Mouse (Mus musculus) midbrain, embryonic 13.5 days (tissue): ENCODE measurements at regions not wholly inside any gene's neighbourhood (a gene's known extent, or its start where the extent isn't known, plus 50 kb on each side); places are given as distances from the start of the nearest gene placed in this dataset.

Experiments
- ATAC-seq: fragments of 200-750 bp; cut with Nextera tagmentation; 2 replicates; pipeline ENCODE4 v1.8.0; 2017; ENCODE audit warnings: mild to moderate bottlenecking, moderate TSS enrichment, moderate library complexity
- H3K27ac ChIP-seq: fragments of 300-500 bp; sonication (generic); 2 replicates; pipeline ENCODE4 v1.5.1; 2015; ENCODE audit warnings: inconsistent platforms, mild to moderate bottlenecking, moderate library complexity
- H3K27me3 ChIP-seq: fragments of 300-500 bp; sonication (generic); 2 replicates; pipeline ENCODE4 v1.6.1; 2015; ENCODE audit warnings: mild to moderate bottlenecking, inconsistent platforms
- H3K36me3 ChIP-seq: fragments of 300-500 bp; sonication (generic); 2 replicates; pipeline ENCODE4 v1.6.1; 2015; ENCODE audit warnings: mild to moderate bottlenecking, inconsistent platforms
- H3K4me1 ChIP-seq: fragments of 300-500 bp; sonication (generic); replicated peaks from 2 replicates; pipeline ENCODE4 v1.6.1; 2015; ENCODE audit warnings: inconsistent platforms
- H3K4me2 ChIP-seq: fragments of 300-500 bp; sonication (generic); replicated peaks from 2 replicates; pipeline ENCODE4 v1.6.1; 2015; ENCODE audit warnings: moderate library complexity, mild to moderate bottlenecking, inconsistent platforms
- H3K4me3 ChIP-seq: fragments of 300-500 bp; sonication (generic); replicated peaks from 2 replicates; pipeline ENCODE4 v1.5.1; 2015; ENCODE audit warnings: mild to moderate bottlenecking, inconsistent platforms
- H3K9ac ChIP-seq: fragments of 300-500 bp; sonication (generic); replicated peaks from 2 replicates; pipeline ENCODE4 v1.6.1; 2015; ENCODE audit warnings: mild to moderate bottlenecking, inconsistent platforms
- H3K9me3 ChIP-seq: fragments of 300-500 bp; sonication (generic); 2 replicates; pipeline ENCODE4 v1.6.1; 2016; ENCODE audit warnings: mild to moderate bottlenecking, inconsistent platforms
- WGBS: fragments of 180-500 bp; shearing (Covaris S2); methylation state at CpG from one replicate; pipeline ENCODE4 v1.1.7; 2015; 5-methylcytosine and 5-hydroxymethylcytosine counted together

DNA sequence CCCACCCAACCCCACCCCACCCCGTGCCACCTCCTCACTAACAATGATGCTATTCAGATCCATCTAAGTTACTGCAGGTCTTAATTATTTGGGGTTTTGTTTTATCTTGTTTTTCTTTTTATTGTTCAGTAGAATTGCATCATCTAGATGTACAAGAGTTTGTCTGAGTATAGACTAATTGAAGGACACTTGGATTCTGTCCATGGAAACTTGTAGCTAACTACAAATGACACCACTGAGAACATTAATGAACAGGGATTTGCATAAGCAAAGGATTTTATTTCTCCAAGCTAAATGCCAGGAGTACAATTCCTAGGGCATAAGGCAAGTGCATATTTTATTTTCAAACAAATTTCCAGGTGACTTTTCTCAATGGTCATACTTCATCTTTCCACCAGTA, 318.4 kb upstream of the Slc7a11 start:
- no peaks in the 10 kb centered on the region for H3K27me3 ChIP-seq
- H3K27ac ChIP-seq, result no peak overlapping the region
- H3K4me3 ChIP-seq, result no peak overlapping the region
- WGBS, result 0% methylated on average over 1 of the region's 1 CpGs
- no peaks in the 10 kb centered on the region for H3K36me3 ChIP-seq
- no peaks in the 10 kb centered on the region for H3K9me3 ChIP-seq
- ATAC-seq, result no peak
- H3K4me2 ChIP-seq, result no peak overlapping the region
- H3K9ac ChIP-seq, result no peak overlapping the region
- H3K4me1 ChIP-seq, result no peaks in the 10 kb centered on the region

DNA sequence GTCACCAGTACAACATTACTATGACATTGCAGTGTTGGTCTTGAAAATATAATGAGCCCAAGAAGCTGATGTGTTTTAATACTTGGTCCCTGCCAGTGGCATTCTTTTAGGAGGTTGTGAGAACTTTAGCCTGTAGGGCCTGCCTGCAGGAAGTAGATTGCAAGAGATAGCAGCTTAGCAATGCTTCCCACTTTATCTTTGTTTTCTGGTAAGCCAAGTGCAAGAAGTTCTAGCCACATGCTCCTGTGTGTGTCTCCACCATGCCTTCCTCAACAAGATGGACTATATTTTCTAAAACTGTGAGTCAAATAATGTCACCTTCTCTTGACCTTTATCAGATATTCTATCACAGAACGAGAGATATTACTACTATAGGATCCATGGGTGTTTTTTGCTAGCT, 314.7 kb upstream of the Slc7a11 start:
- WGBS, result 90% methylated on average over 1 of the region's 1 CpGs
- no peak overlapping the region for H3K4me2 ChIP-seq
- no peak overlapping the region for H3K9ac ChIP-seq
- no peak overlapping the region for H3K27ac ChIP-seq
- H3K9me3 ChIP-seq, result no peaks in the 10 kb centered on the region
- no peak for ATAC-seq
- H3K4me3 ChIP-seq, result no peak overlapping the region
- H3K4me1 ChIP-seq, result no peaks in the 10 kb centered on the region
- no peaks in the 10 kb centered on the region for H3K27me3 ChIP-seq
- no peaks in the 10 kb centered on the region for H3K36me3 ChIP-seq

GRCm38 (mm10) chr3:50737173-50737572, 293.8 kb upstream of the Slc7a11 start:
- WGBS, result 92% methylated on average over 1 of the region's 1 CpGs
- no peak for ATAC-seq
- Histone ChIP-seq H3K36me3 (no peaks in the 10 kb centered on the region), H3K9me3 (no peaks in the 10 kb centered on the region), H3K4me3 (no peak overlapping the region), H3K4me2 (no peak overlapping the region), H3K4me1 (no peaks in the 10 kb centered on the region; the same call in 1 of the 2 replicates), H3K27ac (no peak overlapping the region), H3K27me3 (no peaks in the 10 kb centered on the region), H3K9ac (no peak overlapping the region)

GRCm38 (mm10) chr3:50719035-50719434, 275.6 kb upstream of the Slc7a11 start:
- ATAC-seq, result no peak
- Histone ChIP-seq H3K27ac (no peak overlapping the region), H3K9me3 (no peaks in the 10 kb centered on the region), H3K9ac (no peak overlapping the region), H3K4me1 (peaks cover 15% of the 10 kb centered on the region), H3K4me2 (no peak overlapping the region), H3K36me3 (no peaks in the 10 kb centered on the region), H3K27me3 (no peaks in the 10 kb centered on the region), H3K4me3 (no peak overlapping the region)
- WGBS, result 91% methylated on average over 5 of the region's 5 CpGs

- no peaks in the 10 kb centered on the region for H3K36me3 ChIP-seq
- no peaks in the 10 kb centered on the region for H3K27me3 ChIP-seq
- H3K9me3 ChIP-seq, result no peaks in the 10 kb centered on the region
- H3K27ac ChIP-seq, result no peak overlapping the region
- H3K9ac ChIP-seq, result no peak overlapping the region
- H3K4me3 ChIP-seq, result no peak overlapping the region
- ATAC-seq, result no peak
- WGBS, result 88% methylated on average over 6 of the region's 6 CpGs
- no peak overlapping the region for H3K4me2 ChIP-seq
- H3K4me1 ChIP-seq, result peaks cover 27% of the 10 kb centered on the region
Measured at GRCm38 (mm10) chr3:50713463-50713862, 270.0 kb upstream of the Slc7a11 start.

- Histone ChIP-seq H3K4me1 (peaks cover 17% of the 10 kb centered on the region), H3K4me2 (peak overlapping the region; percentile 33), H3K4me3 (no peak overlapping the region), H3K9ac (no peak overlapping the region; the same call in 1 of the 2 replicates), H3K27me3 (no peaks in the 10 kb centered on the region), H3K27ac (peak overlapping the region; percentile 62), H3K36me3 (no peaks in the 10 kb centered on the region), H3K9me3 (no peaks in the 10 kb centered on the region)
- ATAC-seq, result peak; percentile 84
- WGBS, result 5% methylated on average over 12 of the region's 12 CpGs
Measured at GRCm38 (mm10) chr3:50709415-50709989, 266.1 kb upstream of the Slc7a11 start.

DNA sequence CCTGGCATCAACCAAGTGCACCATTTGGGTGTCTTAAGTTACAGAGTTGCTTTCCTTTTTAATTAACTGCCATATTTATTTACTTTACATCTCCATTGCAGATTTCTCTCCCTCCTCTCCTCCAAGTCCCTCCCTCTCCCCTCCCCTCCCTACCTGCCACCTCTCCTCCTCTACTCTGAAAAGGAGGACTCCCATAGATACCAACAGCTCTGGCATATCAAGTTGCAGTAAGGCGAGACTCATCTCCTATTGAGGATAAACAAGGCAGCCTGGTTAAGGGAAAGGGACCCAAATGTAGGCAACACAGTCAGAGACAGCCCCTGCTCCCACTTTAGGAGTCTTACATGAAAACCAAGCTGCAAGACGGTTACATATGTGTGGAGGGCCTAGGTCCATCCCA, 263.3 kb upstream of the Slc7a11 start:
- no peak for ATAC-seq
- Histone ChIP-seq H3K4me1 (peaks cover 10% of the 10 kb centered on the region), H3K4me3 (no peak overlapping the region), H3K36me3 (no peaks in the 10 kb centered on the region), H3K4me2 (no peak overlapping the region), H3K27me3 (no peaks in the 10 kb centered on the region), H3K27ac (no peak overlapping the region), H3K9ac (no peak overlapping the region), H3K9me3 (no peaks in the 10 kb centered on the region; the same call in 1 of the 2 replicates)
- WGBS, result 75% methylated on average over 2 of the region's 2 CpGs

DNA sequence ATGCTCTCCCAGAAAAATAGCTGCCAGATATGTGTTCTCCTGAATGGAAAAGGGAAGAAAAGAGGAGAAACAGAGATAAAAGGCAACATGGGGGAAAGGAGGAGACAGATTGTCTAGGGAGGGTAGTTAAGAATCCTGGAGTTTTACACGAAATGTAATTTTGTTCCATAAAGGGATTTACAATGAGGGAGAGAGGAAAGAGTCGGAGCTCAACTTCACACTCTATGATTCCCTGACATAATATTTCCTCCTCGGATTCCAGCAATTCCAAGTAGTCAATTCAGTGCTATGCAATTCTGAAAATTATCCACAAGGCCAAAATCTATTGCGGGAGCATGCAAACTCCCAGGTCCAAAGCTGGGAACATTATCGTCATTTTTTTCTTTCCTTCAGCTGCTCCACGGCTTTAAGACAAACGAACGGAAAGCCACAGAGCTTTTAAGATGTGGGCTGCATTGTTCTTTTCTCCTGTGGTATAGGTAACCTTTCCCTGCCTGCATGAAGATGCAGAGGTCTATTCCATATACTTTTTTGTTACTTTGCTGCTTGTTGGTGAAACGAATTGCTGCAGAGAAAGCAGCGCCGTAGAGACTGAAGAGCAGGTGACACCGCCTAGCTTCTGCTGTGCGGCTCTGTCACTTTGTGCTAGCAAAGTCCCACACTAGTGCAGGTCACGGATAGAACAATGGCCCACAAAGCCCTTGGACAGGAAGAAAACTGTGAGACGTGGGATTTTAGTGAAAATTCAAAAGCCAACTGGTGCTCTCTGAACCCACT, 251.7 kb upstream of the Slc7a11 start:
- H3K4me2 ChIP-seq, result 0 out of 2 replicates have a peak overlapping the region, but pooled peaks have one; percentile 3
- H3K27me3 ChIP-seq, result no peaks in the 10 kb centered on the region
- H3K4me1 ChIP-seq, result peaks cover 12% of the 10 kb centered on the region
- no peak overlapping the region for H3K9ac ChIP-seq
- H3K4me3 ChIP-seq, result no peak overlapping the region
- no peak for ATAC-seq
- no peaks in the 10 kb centered on the region for H3K36me3 ChIP-seq
- WGBS, result 55% methylated on average over 15 of the region's 15 CpGs
- no peak overlapping the region for H3K27ac ChIP-seq
- H3K9me3 ChIP-seq, result no peaks in the 10 kb centered on the region

DNA sequence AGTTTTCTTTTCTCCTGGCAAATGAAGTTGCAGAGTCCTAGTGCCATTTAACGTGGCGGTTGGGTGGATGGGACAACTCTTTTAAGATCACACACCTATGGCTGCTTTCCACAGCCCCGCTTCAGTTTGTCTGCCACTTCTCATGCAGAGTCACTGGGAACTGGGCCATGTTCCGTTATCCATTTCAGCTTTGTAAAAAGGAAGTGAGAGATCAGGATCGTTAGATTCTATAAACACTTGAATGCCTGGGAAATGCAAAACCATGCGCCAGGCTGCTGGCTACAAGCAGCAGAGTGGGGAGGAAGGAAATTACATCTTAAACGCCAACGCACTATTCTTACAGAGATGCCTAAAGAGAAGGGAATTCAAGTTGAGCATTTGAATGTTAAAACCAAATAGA, 251.1 kb upstream of the Slc7a11 start:
- Histone ChIP-seq H3K4me1 (peaks cover 12% of the 10 kb centered on the region), H3K36me3 (no peaks in the 10 kb centered on the region), H3K9ac (no peak overlapping the region), H3K4me2 (no peak overlapping the region), H3K4me3 (no peak overlapping the region), H3K27me3 (no peaks in the 10 kb centered on the region), H3K9me3 (no peaks in the 10 kb centered on the region), H3K27ac (no peak overlapping the region)
- WGBS, result 44% methylated on average over 8 of the region's 8 CpGs
- no peak for ATAC-seq

DNA sequence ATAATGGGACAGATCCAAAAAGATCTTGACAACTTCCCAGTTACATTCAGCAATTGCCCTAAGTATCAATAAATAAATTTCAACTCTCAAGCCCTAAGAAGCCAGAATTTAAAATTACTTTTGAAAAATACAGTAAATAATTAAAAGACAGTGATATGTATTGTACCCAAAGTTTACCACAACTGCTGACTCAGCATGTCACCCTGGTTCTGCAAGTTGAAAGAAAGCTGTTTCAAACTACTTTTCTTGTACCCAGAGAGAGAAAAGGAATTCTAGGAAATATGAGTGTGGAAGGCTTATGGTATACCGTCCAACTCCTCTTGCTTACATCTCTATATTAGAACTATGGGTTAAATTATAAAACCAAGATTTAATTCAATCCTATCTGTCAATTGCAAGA, 248.9 kb upstream of the Slc7a11 start:
- ATAC-seq, result no peak
- Histone ChIP-seq H3K36me3 (no peaks in the 10 kb centered on the region), H3K9me3 (no peaks in the 10 kb centered on the region), H3K27me3 (no peaks in the 10 kb centered on the region), H3K4me1 (peaks cover 12% of the 10 kb centered on the region), H3K4me3 (no peak overlapping the region), H3K9ac (no peak overlapping the region), H3K27ac (no peak overlapping the region), H3K4me2 (no peak overlapping the region)
- 93% methylated on average over 1 of the region's 1 CpGs for WGBS

DNA sequence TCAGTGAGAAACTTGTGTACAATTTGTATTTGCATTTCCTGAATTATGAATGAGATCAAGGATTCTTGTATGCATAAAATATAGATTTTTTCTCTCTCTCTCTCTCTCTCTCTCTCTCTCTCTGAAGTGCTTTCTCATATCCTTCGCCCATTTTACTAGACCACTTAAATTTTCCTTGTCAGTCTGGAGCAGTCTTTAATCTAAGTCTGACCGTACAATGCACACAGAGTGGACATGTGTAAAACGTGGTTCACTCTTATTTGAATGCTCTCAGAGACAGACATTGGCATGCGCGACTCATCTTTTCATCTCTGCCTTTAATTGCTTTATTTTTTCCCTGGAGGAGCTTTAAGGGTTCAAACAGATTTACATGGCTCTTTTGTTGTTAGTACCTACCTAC, 247.3 kb upstream of the Slc7a11 start:
- Histone ChIP-seq H3K4me3 (no peak overlapping the region), H3K36me3 (no peaks in the 10 kb centered on the region), H3K4me1 (peaks cover 12% of the 10 kb centered on the region), H3K9me3 (no peaks in the 10 kb centered on the region), H3K4me2 (no peak overlapping the region), H3K9ac (no peak overlapping the region), H3K27me3 (no peaks in the 10 kb centered on the region), H3K27ac (0 out of 2 replicates have a peak overlapping the region, but pooled peaks have one; percentile 45)
- ATAC-seq, result peak; percentile 50; the same call in 1 of the 2 replicates
- 55% methylated on average over 5 of the region's 5 CpGs for WGBS

DNA sequence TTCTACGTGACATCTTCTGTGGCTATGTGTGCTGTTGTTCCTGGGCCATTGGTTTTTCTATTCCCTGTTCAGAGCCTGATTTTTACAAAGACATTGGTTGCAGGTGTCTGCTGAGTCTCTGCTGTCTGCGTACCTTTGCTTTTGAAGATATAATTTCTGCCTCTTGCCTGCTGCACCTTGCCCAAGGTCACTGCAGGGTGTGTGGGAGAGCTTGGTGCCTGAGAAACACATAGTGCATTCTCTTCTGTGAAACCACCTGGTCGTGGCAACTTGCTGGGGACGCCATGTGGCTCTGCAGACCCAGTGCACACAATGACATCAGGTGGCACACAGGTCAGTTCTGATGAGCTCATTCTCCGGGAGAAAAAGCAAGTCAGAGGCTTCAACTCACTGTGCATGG, 246.0 kb upstream of the Slc7a11 start:
- no peak for ATAC-seq
- Histone ChIP-seq H3K36me3 (no peaks in the 10 kb centered on the region), H3K9ac (no peak overlapping the region), H3K27me3 (no peaks in the 10 kb centered on the region), H3K27ac (no peak overlapping the region), H3K4me2 (no peak overlapping the region), H3K4me3 (no peak overlapping the region), H3K9me3 (no peaks in the 10 kb centered on the region), H3K4me1 (0 out of 2 replicates have a peak, but pooled peaks cover 3% of the 10 kb centered on the region)
- WGBS, result 88% methylated on average over 5 of the region's 5 CpGs
